Mouse (Mus musculus) ES-Bruce4 (cell line): ENCODE data around the gene Ppp4r4.

ENCODE experiments used
- CTCF ChIP-seq: IDR thresholded peaks from one replicate; pipeline ENCODE4 v1.8.1; 2011; ENCODE audit warnings: low read depth, low read length
- EP300 ChIP-seq: IDR thresholded peaks from 2 replicates; pipeline ENCODE4 v1.6.1; 2011; ENCODE audit warnings: low read depth, low read length; ENCODE audit not compliant: insufficient read depth
- POLR2A ChIP-seq: IDR thresholded peaks from one replicate; pipeline ENCODE4 v1.8.1; 2011; ENCODE audit warnings: low read length; ENCODE audit not compliant: insufficient read depth

DNA sequence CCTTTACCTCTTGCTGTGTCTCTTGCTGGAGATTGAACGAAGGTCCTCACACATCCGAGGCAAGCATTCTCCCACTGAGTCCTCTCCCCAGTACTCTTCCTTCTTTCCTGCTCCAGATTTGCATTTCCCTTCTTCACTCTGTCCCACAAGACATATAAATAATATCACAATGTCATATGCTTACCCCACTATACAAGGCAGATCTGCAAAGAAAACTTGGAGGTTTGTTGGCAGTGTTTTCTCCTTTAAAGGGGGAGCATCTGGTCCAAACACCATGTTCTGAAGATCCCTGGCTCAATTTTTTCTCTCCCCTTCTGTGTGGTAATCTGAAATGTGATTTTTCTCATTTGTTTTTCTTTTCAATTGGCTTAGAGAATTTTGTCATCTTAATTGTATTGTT is 102.3 kb downstream of the Ppp4r4 start:
- TF ChIP-seq CTCF (no peak), EP300 (no peak), POLR2A (no peak)
